In genomic region chr11:73177895-73178294, GRCm38 (mm10) we compare ENCODE assay signal across 8 mouse cellular contexts. TPM values are rescaled to one million over a fixed set of nuclear protein-coding genes. Genes with fewer than 3 reads are reported as not detected.
DNase-seq lines count a peak whose midpoint lies in the region; ATAC-seq and TF ChIP-seq lines count a peak whose summit lies in the region.

No protein-coding gene starts in this region.

- peaks cover 6% of the 10 kb centered on the region; the same call in 1 of the 2 replicates for H3K36me3 ChIP-seq in ES-Bruce4 (ENCODE audit: control insufficient read depth, insufficient read depth, low read length, poor library complexity, severe bottlenecking)
- H3K36me3 ChIP-seq in heart, postnatal 0 days (replicated peaks; ENCODE audit: control insufficient read depth, insufficient read depth, low read length): peaks cover 28% of the 10 kb centered on the region
- H3K36me3 ChIP-seq in liver, embryonic 16.5 days (ENCODE audit: control insufficient read depth, insufficient read depth): peaks cover 2% of the 10 kb centered on the region

- no peak for TF ChIP-seq POLR2A in ES-Bruce4 (IDR thresholded peaks at IDR 0.05; ENCODE audit: insufficient read depth, low read length)

- peak; percentile 95 for DNase-seq in heart, adult 11 months
- DNase-seq in heart, adult 9 months (ENCODE audit: low spot score in 2 of 2): no peak
- DNase-seq in heart, postnatal 0 days (ENCODE audit: low spot score): no peak
- DNase-seq in right cerebral cortex, postnatal 36 days (ENCODE audit: low spot score in 2 of 2): no peak
- DNase-seq in left cerebral cortex, postnatal 14 days (ENCODE audit: low spot score in 2 of 2): no peak
- no peak for DNase-seq in retina, postnatal 1 day

- no peak overlapping the region for H3K27ac ChIP-seq in ES-Bruce4 (ENCODE audit: insufficient read depth, low read length)
- peak overlapping the region; percentile 97 for H3K27ac ChIP-seq in heart, postnatal 0 days (ENCODE audit: low read depth)
- no peak overlapping the region for H3K27ac ChIP-seq in liver, embryonic 16.5 days (ENCODE audit: low read length)

- H3K4me2 ChIP-seq in heart, postnatal 0 days (ENCODE audit: low read depth, low read length): peak overlapping the region; percentile 77
- H3K4me2 ChIP-seq in liver, embryonic 16.5 days (ENCODE audit: low read depth, low read length): peak overlapping the region; percentile 95

- no peak for TF ChIP-seq CTCF in ES-Bruce4 (IDR thresholded peaks at IDR 0.05; ENCODE audit: low read depth, low read length)
- TF ChIP-seq CTCF in heart, postnatal 0 days (IDR thresholded peaks at IDR 0.05; ENCODE audit: low read depth): no peak

- no peak for TF ChIP-seq EP300 in ES-Bruce4 (IDR thresholded peaks at IDR 0.05; ENCODE audit: insufficient read depth, low read depth, low read length)
- no peak for TF ChIP-seq EP300 in heart, postnatal 0 days (IDR thresholded peaks at IDR 0.05; ENCODE audit: low read depth)

- H3K4me1 ChIP-seq in ES-Bruce4 (ENCODE audit: control insufficient read depth, insufficient read depth, low read length): peaks cover 3% of the 10 kb centered on the region
- H3K4me1 ChIP-seq in heart, postnatal 0 days (ENCODE audit: control insufficient read depth, insufficient read depth): peaks cover 20% of the 10 kb centered on the region; the same call in 1 of the 2 replicates
- peaks cover 28% of the 10 kb centered on the region for H3K4me1 ChIP-seq in liver, embryonic 16.5 days (ENCODE audit: control insufficient read depth, low read depth, low read length)

- no peaks in the 10 kb centered on the region for H3K9me3 ChIP-seq in ES-Bruce4 (replicated peaks; ENCODE audit: control insufficient read depth, insufficient read depth, low read length, poor library complexity, severe bottlenecking)
- H3K9me3 ChIP-seq in heart, postnatal 0 days (replicated peaks; ENCODE audit: control insufficient read depth, low read length): no peaks in the 10 kb centered on the region
- no peaks in the 10 kb centered on the region for H3K9me3 ChIP-seq in liver, embryonic 16.5 days (replicated peaks; ENCODE audit: control insufficient read depth, low read length)

- no peak for ATAC-seq in heart, postnatal 0 days (ENCODE audit: insufficient read depth, low read depth)
- ATAC-seq in liver, embryonic 16.5 days (ENCODE audit: low read depth): no peak

- peak overlapping the region; percentile 77 for H3K4me3 ChIP-seq in ES-Bruce4 (ENCODE audit: low read depth, low read length)
- H3K4me3 ChIP-seq in heart, postnatal 0 days (ENCODE audit: low read depth, low read length): peak overlapping the region; percentile 77
- H3K4me3 ChIP-seq in liver, embryonic 16.5 days (ENCODE audit: low read depth, low read length): peak overlapping the region; percentile 95

- intact Hi-C loops in left cerebral cortex, postnatal 14 days (cut with DNase I): no loop called here

- peak overlapping the region; percentile 43 for H3K9ac ChIP-seq in ES-Bruce4 (ENCODE audit: low read depth, poor library complexity, severe bottlenecking)
- peak overlapping the region; percentile 77 for H3K9ac ChIP-seq in heart, postnatal 0 days (replicated peaks; ENCODE audit: low read depth, low read length)
- H3K9ac ChIP-seq in liver, embryonic 16.5 days (ENCODE audit: low read depth, low read length): peak overlapping the region; percentile 84

- H3K27me3 ChIP-seq in ES-Bruce4 (ENCODE audit: control insufficient read depth, insufficient read depth, low read length, poor library complexity, severe bottlenecking): no peaks in the 10 kb centered on the region
- H3K27me3 ChIP-seq in heart, postnatal 0 days (ENCODE audit: control insufficient read depth, insufficient read depth, low read length): no peaks in the 10 kb centered on the region
- H3K27me3 ChIP-seq in liver, embryonic 16.5 days (ENCODE audit: control insufficient read depth, insufficient read depth, low read depth, low read length): no peaks in the 10 kb centered on the region

- 0% methylated on average over 2 of the region's 2 CpGs for whole genome bisulfite sequencing in heart, postnatal 0 days
- WGBS in liver, embryonic 16.5 days (ENCODE audit: insufficient replicate concordance): 16% methylated on average over 2 of the region's 2 CpGs

RNA-seq across cellular contexts. Expression of gene Tax1bp3, which starts 1.0 kb away (rescaled TPM):
- polyA plus RNA-seq in ES-Bruce4 (2011; ENCODE audit: insufficient read depth, insufficient read length, low read depth, missing spikeins): 36.2 and 37.1 TPM in 2 replicates
- 103 and 144 TPM in 2 replicates for total RNA-seq in heart, postnatal 0 days (2014; rRNA removed; ENCODE audit: low replicate concordance)
- polyA plus RNA-seq in heart, postnatal 0 days (2015; fragmentation: Nextera tagmentation; extraction: Ambion mirVana): 217 and 224 TPM in 2 replicates
- polyA plus RNA-seq in liver, embryonic 16.5 days (2015; fragmentation: Nextera tagmentation; extraction: Ambion mirVana): 33.6 and 33.8 TPM in 2 replicates
- total RNA-seq in left cerebral cortex, postnatal 14 days (2021): 10 to 100 TPM; 14.5 to 16.3 TPM

RNA-seq across cellular contexts. Expression of gene Emc6, which starts 1.1 kb away (rescaled TPM):
- 51.9 TPM in 2 replicates for polyA plus RNA-seq in ES-Bruce4 (2011; ENCODE audit: insufficient read depth, insufficient read length, low read depth, missing spikeins)
- 122 and 178 TPM in 2 replicates for total RNA-seq in heart, postnatal 0 days (2014; rRNA removed; ENCODE audit: low replicate concordance)
- polyA plus RNA-seq in heart, postnatal 0 days (2015; fragmentation: Nextera tagmentation; extraction: Ambion mirVana): 123 and 132 TPM in 2 replicates
- 69.5 and 72.1 TPM in 2 replicates for polyA plus RNA-seq in liver, embryonic 16.5 days (2015; fragmentation: Nextera tagmentation; extraction: Ambion mirVana)
- total RNA-seq in left cerebral cortex, postnatal 14 days (2021): 10 to 100 TPM; 67.0 to 70.3 TPM

RNA-seq across cellular contexts. Expression of gene P2rx5, which starts 17.7 kb away (rescaled TPM):
- 0.42 and 0.55 TPM in 2 replicates for polyA plus RNA-seq in ES-Bruce4 (2011; ENCODE audit: insufficient read depth, insufficient read length, low read depth, missing spikeins)
- 2.0 and 4.3 TPM in 2 replicates for total RNA-seq in heart, postnatal 0 days (2014; rRNA removed; ENCODE audit: low replicate concordance)
- 1.6 and 1.7 TPM in 2 replicates for polyA plus RNA-seq in heart, postnatal 0 days (2015; fragmentation: Nextera tagmentation; extraction: Ambion mirVana)
- 0.11 and 0.22 TPM in 2 replicates for polyA plus RNA-seq in liver, embryonic 16.5 days (2015; fragmentation: Nextera tagmentation; extraction: Ambion mirVana)
- under 1 TPM; 0.24 to 0.76 TPM for total RNA-seq in left cerebral cortex, postnatal 14 days (2021)

RNA-seq across cellular contexts. Expression of gene Ctns, which starts 20.9 kb away (rescaled TPM):
- polyA plus RNA-seq in ES-Bruce4 (2011; ENCODE audit: insufficient read depth, insufficient read length, low read depth, missing spikeins): 15.3 and 15.4 TPM in 2 replicates
- 17.0 and 17.3 TPM in 2 replicates for total RNA-seq in heart, postnatal 0 days (2014; rRNA removed; ENCODE audit: low replicate concordance)
- 10.3 and 10.7 TPM in 2 replicates for polyA plus RNA-seq in heart, postnatal 0 days (2015; fragmentation: Nextera tagmentation; extraction: Ambion mirVana)
- polyA plus RNA-seq in liver, embryonic 16.5 days (2015; fragmentation: Nextera tagmentation; extraction: Ambion mirVana): 8.0 and 8.6 TPM in 2 replicates
- 10 to 100 TPM; 15.5 to 18.9 TPM for total RNA-seq in left cerebral cortex, postnatal 14 days (2021)

RNA-seq across cellular contexts. Expression of gene Shpk, which starts 21.4 kb away (rescaled TPM):
- 0.93 and 0.94 TPM in 2 replicates for polyA plus RNA-seq in ES-Bruce4 (2011; ENCODE audit: insufficient read depth, insufficient read length, low read depth, missing spikeins)
- 0.08 and 1.9 TPM in 2 replicates for total RNA-seq in heart, postnatal 0 days (2014; rRNA removed; ENCODE audit: low replicate concordance)
- polyA plus RNA-seq in heart, postnatal 0 days (2015; fragmentation: Nextera tagmentation; extraction: Ambion mirVana): 0.77 and 0.95 TPM in 2 replicates
- polyA plus RNA-seq in liver, embryonic 16.5 days (2015; fragmentation: Nextera tagmentation; extraction: Ambion mirVana): 3.0 and 4.4 TPM in 2 replicates
- 1 to 10 TPM; 2.2 TPM for total RNA-seq in left cerebral cortex, postnatal 14 days (2021)
